Mouse (Mus musculus): ENCODE data around the gene Ap3b2.

DNA sequence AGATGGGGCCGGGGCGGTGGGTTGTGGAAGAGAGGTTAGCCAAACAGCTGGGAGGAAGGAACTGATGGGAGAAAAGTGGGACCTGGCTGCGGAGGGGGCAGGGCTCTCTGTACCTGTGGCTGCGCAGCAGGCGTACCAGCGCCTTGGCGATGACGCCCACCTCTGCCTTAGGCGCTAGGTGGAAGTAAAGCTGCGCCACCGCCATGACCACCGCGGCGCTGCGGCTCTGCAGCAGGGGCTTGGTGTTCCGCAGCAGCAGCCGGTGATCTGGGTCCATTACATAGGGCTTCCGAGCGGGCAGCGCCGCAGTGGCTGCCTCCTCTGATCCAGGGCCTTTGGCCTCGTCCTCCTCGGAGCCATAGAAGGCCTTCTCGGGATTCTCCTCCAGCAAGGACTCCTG is 16.9 kb downstream of the Ap3b2 start:
- TF ChIP-seq POLR2A (IDR thresholded peaks at IDR 0.05; ENCODE audit: insufficient read length, low read depth) (no peak), MYOD1 (IDR thresholded peaks at IDR 0.05; ENCODE audit: control insufficient read depth in 1 of 3, insufficient read length in 2 of 3, low read depth in 2 of 3) (no peak), USF1 (IDR thresholded peaks at IDR 0.05; ENCODE audit: low read depth) (no peak), E2F4 (IDR thresholded peaks at IDR 0.05; ENCODE audit: insufficient read depth) (no peak), TCF12 (IDR thresholded peaks at IDR 0.05; ENCODE audit: insufficient read depth, poor library complexity, severe bottlenecking) (no peak), TCF3 (IDR thresholded peaks at IDR 0.05; ENCODE audit: insufficient read length, low read depth) (no peak), MYOG (IDR thresholded peaks at IDR 0.05; ENCODE audit: control insufficient read depth in 1 of 3, insufficient read depth in 1 of 3, insufficient read length in 2 of 3, low read depth in 2 of 3) (no peak), POLR2AphosphoS2 (IDR thresholded peaks at IDR 0.05; ENCODE audit: insufficient read length, low read depth) (no peak), SRF (IDR thresholded peaks at IDR 0.05; ENCODE audit: control insufficient read depth, insufficient read length, low read depth) (no peak), MAX (IDR thresholded peaks at IDR 0.05; ENCODE audit: low read depth) (no peak)
